Mouse (Mus musculus) gastrocnemius, postnatal 4 days (tissue): Measurements from ENCODE around the gene Nagpa. TPM values are rescaled to one million over a fixed set of nuclear protein-coding genes. Genes with fewer than 3 reads are reported as not detected.
A peak's percentile ranks its signal among the peaks of the same experiment; 100 is the strongest.

ENCODE experiments used
- DNase-seq, 2 experiments: peaks; one replicate each; pipeline ENCODE4 v3.0.0; 2021 to 2022; ENCODE audit warnings: low spot score in 2 of 2, mixed read lengths in 2 of 2
- total RNA-seq, 2 experiments: library from RNA; stranded (reverse); gene quantifications; 2 replicates each; pipeline ENCODE4 v1.2.3; 2021

Nagpa gene
- total RNA-seq, 2 experiments from 2014 or later = 7.6 to 10.5 TPM

DNA sequence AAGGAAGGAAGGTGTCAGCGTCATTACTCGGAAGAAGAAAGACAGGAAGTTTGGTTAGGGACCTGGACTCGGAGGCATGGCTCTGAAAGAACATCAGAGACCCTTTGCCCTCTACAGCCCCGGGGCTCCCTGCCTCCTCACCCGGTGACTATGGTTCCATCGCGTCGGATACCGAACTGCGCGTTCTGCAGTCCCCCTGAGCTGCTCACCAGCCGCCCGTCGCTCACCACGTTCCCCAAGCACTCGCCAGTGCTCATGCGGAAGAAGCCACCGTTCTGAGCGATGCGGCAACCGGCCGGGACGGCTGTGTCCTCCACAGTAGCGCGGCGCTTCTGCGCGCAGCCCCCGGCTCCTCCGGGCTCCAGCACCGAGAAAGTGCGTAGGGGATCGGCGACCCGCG lies 612 bp downstream of the Nagpa start:
- DNase-seq = no peak

DNA sequence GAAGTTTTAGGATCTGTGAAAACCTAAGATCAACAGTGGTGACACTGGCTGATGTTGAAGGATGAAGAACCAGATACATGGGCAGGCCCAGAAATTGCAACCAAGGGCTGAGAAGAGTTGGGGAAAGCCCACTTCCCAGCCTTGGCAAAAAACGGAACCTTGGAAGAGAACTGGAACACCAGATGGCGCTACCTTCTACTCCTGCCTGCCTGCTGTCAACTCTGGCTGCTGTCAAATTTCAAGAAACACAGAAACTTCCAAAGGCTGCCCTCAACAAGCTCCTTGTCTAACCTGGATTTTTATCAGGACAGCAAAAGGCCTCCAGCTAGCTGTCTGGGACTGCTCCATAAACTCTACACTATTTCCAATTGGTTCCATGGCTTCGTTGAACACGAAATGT lies 1.1 kb downstream of the Nagpa start:
- DNase-seq = peak in 1 of 2 experiments; percentile 47

DNA sequence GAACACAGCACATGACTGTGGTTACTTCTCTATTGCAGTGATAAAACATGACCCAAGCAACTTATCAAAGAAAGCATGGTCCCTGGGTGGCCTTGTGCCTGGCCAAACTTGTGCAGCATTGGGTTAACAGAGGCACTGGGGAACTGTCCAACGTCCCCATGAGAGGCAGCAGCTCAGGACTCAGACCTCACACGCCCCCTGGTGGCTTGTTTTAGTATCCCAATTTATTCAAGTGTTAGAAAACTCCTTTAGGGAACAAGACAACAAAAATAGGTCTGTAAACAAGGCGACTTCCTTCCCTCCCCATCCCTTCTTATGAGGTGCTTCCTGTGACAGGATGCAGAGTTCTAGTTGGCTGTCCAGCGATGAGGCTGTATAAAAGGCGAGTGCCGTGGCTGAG lies 8.7 kb downstream of the Nagpa start:
- DNase-seq = peak in 1 of 2 experiments; percentile 50

DNA sequence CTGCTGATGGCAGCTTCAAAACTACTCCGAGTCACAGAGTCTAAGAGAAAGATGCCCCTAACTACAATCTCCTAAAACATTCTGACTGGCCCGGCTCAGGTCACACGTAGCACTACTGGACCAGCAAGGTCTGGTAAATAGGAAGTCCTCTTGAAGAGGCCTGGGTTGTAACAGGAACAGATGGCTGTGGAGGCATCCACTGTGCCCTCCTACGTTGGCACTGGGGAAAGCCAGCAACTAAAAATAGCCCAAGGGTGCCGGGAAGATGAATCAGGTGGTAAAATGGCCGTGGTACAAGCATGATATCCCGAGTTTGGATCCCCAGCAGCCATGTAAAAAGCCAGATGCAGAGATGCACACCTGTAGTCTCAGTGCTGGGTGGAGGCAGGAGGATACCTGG lies 17.6 kb downstream of the Nagpa start:
- DNase-seq = no peak

DNA sequence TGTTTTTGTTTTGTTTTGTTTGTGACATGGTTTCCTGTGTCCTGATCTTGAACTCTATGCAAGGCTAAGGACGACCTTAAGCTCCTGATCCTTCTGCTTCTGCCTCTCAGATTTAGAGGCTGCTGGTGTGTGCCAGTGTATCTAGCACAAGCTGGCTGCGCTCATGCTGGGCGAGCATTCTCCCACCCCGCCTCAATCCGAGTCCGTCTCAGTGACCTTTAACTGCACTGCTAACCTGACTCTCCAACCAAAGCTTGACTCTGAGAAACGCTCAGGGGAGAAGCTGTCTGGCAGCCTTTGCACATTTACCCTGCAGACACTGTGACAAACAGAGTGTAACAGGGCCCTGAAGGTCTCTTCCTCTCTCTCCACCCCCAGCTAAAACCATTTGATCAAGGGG lies 18.1 kb downstream of the Nagpa start:
- DNase-seq = no peak

DNA sequence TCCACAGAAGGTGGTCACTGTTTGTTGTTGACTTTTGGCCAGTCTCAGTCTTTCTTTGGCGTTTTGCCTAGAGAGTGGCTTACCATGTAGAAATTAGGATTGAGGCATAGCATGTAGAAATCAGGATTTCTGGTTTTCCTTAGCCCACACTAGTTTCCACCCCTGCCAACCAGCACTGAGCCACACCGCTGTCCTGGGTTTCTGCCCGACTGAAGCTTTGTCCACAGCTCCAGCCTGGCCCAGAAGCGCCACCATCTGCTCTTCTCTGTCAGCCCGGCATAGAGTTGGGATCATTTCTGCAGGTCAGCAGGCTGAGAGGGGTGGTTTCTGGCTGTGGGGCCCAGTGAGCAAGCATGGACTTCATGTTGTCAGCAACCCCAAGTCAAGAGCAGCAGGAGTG lies 18.9 kb downstream of the Nagpa start:
- no peak for DNase-seq

DNA sequence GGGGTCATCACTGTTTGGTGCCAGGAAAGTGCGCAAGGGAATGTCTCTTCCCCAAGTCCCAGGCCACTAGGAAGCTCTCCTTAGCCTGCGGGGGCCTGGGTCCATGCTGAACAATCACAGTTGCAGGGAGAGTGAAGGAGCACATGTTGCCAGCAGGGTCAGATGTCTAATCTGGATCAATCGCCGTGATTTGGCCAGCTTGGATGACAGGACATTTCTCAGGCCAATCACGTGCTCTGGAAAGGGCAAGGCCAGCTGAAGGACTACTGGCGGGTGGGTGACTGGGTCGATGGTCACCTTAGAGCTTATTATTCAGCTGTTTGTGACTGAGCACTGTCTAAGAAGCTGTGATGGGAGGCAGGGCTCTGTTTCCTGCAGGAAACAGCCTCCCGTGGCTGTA lies 19.7 kb downstream of the Nagpa start:
- DNase-seq = no peak

DNA sequence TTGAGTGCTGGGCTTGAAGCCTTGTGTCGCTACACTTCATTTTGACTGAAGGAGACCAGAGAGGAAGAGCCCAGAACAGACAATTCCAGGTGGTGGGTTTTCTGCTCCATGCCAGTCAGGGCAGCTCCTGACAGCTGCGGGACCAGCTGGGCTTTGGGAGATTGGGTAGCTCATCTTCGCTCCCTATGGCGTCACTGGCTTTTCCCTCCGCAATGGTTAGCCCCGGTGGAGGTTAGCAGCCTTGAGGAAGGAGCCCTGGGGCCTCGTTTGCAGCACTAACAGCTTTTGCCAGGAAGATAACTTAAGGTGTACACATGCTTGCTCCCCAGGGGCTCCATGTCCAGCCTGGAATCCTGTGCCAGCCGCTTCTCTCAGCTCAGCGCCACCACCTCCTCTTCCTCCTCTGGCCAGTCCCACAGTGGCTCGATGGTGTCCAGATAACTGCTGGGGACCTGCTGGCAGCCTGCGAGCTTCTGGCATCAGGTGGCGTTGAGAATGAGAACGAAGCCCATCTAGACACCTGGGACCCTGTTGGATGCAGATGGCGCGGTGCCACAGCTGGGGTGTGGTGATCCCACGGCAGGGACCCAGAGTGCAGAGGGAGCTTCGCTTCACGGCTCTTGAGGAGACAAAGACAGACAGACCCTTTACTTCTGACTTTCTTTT lies 20.4 kb downstream of the Nagpa start:
- DNase-seq = no peak

DNA sequence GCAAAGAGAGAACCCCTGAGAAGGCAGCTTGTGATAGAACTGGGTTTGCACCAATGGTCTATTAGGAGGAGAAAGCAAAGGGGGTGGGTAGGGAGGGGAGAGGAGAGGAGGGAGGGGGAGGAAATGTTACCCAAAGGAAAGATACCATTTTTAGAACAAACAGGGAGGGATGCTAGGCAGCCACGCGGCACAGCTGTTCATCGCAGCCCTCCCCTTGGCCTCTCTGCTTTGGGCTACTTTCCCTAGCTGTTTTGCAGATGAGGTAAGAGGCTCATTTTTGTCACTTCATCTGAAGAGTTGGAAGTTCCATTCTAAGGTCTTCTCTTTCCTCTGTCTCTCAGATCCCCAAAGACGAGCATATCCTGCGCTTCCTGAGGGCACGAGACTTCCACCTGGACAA lies 31.2 kb downstream of the Nagpa start:
- no peak for DNase-seq

DNA sequence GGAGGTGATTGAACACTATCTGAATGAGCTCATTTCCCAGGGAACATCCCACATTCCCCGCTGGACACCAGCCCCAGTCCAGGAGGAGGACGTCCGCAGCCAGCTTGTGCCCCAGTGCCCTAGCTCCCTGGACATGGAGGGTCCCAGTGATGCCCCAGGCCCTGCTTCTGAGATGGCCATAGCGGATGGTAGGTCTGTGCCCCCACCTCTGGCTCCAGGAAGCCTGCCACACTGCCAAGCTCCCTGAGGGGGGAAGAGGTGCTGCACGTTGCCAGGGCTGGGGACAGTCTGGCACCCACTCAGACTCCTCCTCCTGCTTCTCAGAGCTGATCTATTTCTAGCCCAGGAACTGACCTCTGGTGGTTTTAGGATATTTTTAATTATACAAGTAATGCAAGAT lies 35.0 kb downstream of the Nagpa start:
- no peak for DNase-seq

DNA sequence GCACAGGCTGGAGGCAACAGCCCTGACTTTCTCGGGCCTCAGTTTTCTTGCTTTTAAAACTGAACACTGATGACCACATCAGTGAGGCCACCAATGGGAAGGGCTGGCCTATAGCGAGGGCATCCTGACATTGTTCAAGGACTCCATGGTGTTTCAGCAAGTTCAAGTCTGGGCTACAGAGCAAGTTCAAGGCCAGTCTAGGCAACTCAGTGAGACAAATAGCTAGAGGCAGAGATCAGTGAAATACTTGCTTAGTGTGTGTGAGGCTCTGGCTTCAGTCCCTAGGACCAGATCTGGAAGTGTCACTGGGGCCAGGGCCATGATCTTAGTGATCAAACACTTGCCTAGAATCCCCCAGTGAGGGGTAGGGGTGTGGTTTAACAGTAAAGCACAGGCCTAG lies 35.8 kb downstream of the Nagpa start:
- DNase-seq = no peak

DNA sequence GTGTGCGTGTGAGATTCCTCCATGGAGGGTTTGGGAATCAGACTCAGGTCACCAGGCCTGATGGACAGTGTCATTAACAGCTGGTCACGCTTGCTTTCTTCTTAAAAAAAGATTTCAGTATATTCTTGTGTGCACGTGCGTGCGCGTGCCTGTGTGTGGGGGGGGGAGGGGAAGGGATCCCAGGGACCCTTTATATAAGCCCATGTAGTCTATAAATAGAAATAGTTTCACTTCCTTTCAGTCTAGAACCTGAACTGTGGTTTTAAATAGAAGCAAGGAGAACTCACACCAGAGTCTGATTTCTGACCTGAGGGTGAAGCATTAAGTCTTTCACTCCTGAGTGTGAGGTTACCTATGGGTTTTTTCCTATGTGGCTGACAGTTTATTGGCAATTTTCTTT lies 39.5 kb downstream of the Nagpa start:
- DNase-seq = no peak

DNA sequence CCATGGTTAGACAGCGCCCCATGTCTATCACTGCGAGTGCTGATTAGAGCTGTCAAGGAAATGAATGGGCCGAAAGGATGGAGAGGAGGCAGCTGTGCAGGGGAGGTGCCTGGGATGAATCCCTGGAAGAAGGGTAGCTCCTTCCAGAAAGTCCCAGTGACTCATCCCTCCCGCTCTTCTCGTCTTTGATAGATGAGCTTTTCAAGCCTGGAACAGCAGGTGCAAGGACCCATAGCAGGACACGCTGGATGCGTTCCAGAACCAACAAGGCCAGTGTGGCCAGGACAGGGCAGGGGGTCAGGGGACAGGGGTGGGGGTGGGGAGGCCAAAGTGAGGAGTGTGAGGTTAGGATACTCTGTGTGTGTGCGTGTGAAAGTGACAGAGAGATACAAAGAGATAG lies 44.6 kb downstream of the Nagpa start:
- no peak for DNase-seq

DNA sequence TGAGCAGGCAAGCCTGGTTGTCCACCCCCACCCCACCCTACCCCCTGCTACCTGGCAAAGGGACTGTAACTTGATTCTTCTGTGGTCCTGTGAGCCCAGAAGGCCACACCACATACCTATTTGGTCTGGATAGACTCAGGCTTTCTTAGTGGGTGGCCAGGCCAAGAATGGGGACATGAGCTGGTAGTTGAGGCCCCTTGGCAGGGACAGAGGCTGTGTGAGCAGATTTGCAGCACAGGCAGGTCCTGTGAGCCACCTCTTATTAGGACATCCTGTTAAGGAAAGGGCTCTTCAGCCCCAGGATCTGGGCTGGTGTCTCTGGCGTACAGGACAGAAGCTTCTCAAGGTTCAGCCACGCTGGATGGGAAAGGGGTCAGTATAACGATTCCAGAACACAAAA lies 46.7 kb downstream of the Nagpa start:
- DNase-seq = no peak

DNA sequence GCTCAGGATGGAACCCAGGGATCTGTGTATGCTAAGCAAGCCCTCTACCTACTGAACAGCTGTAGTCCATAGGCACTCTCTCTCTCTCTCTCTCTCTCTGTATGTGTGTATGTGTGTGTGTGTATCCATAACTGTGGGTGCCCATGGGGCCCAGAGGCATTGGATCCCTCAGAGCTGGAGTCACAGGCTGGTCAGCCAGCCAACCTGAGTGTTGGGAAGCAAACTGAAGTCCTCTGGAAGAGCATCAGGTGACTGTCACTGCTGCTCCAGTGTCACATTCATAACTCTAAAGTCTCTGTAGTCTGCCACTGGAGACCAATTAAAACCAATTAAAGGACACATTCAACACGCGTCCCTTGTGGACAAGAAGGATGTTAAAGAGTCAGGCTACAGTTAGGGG lies 47.3 kb downstream of the Nagpa start:
- DNase-seq = no peak

DNA sequence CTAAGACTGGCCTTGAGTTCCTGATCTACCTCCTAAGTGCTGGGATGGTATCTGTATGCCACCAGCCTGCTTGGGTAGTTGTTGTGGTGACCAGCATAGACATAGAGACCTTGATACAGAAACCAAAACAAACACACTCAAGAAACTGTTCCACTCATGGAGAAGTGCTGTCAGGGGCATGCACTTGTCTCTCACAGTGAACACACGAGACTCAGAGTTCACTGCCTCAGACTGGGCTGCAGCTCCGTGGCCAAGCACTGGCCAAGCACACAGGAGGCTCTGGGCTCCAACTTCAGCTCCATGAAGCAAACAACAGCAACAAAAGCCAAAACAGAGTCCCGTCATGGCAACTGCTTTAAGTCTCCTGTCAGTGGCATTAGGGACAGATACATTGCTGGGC lies 48.8 kb downstream of the Nagpa start:
- no peak for DNase-seq

DNA sequence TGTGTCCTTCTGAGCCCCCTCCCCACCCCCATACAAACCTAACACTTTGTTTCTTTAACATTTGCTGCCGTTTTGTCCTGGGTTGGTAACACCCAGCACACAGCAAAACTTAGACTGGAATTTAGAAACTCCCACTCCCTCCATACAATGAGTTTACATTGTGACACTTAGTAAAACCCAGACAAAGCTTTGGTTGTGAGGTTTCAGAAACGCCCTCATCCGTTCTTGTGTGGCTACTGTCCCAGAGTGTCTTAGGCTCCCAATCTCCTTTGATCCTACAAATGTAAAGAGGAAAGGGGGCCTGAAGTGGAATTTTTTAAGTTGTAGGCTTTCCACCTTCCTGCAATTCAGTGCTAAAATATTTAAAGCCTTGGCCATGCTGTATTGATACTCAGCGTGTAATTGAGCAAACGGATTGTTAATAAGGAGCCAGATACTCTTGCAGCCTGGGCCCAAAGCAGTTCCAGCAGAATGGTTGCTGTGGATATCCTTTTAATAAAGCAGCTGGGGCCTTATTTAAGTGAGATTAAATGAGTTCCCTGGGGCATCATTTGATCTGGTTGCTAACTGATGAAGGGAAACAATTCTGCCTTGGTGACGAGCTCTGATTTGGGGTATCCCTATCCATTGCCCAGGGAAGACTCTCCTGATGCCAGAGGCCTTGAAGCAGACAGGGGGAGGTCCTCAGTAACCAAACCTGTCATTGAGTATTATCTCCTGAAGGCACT lies 50.3 kb downstream of the Nagpa start:
- DNase-seq = no peak

DNA sequence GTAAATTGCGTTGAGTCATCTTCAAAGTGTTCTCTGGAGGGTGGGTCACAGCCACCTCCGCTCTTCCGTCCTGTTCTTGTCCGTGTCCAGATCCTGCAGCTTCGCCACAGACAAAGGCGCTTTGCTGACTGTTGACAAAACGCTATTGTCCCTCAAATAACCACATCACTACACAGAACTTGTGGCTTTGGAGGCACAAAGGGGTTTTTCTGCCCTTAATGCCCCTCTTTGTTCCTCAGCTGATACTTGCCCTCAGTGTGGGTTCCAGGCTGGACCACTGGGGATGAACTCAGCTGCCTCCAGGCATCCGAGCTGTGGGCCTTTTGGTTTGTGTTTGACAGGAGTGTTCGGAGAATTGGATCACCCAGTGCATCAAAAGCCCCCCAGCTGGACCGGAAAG lies 53.3 kb downstream of the Nagpa start:
- DNase-seq = no peak

DNA sequence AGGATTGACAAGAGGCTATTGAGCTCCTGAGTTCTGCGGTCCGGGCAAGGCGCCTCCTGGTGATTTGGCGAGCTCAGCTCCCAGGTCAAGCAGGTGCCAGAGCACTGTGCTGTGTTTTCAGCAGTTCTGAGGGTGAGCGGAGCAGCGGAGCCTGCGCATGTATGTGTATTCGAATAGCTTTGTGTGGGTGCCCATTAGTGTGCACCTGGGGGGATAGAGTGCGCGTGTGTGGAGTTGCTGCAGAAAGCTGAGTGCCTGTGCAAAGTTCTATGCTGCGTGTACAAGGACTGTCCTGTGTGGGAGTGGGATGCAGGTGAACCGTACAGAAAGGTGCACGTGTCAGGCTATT lies 56.8 kb downstream of the Nagpa start, which contains the start of gene Sec14l5:
Gene Sec14l5, plus strand, starts transcription at position 73 of the 349 bp plus-strand sequence.
- no peak for DNase-seq

DNA sequence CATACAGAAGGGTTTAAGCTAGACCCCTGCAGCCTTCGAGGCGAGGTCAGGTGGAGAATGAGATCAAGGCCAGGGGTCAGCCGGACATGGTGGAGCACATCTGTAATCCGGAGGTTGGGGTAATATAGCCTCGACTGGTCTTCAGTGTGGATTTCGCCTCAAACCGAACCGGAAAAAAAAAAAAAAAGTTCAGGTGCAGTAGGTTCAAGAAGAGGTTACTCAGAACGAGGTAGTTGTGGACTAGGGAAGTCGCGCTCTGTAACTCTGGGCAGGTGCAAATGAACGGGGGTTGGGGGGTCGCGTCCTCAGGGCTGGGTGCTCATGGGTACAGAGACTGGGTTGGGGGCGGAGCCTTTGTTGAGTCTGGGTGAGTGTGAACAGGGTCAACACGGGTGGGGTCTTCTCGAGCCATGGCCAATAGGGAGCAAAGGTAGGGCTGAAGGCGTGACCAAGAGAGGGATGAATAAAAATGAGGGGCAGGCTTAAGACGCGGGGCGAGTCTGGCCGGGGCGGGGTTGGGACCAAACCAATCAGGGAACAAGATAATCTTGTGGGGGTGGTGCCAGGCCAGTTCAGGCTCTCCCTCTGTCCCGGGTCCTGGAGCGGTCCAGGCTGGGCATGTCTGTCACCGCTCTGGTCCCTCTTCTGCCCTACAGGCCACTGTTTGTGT lies 57.3 kb downstream of the Nagpa start:
- DNase-seq = peak in 1 of 2 experiments; percentile 55

DNA sequence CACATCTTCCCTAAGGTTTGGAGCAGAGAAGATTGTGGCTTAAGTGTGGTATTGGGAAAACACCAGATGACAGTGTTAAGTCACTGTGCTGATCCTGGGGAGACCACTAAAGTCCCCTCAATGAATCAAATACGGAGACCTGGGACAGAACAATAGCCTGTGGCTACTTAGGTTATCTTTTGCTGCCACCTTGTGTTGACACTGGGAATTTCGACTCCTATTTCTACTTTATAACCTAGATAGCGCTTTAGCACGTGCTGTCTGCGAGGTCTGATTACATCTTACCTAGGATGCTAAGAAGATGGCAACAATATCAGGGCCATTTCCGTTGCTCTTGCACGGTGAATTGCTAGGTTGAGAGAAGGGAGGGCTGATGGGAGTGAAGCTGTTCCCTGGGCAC lies 58.2 kb downstream of the Nagpa start:
- peak in 1 of 2 experiments; percentile 62 for DNase-seq
